Mouse (Mus musculus) intestine, postnatal 0 days (tissue): ENCODE results near the gene Acsm1. TPM values are rescaled to one million over a fixed set of nuclear protein-coding genes. Genes with fewer than 3 reads are reported as not detected.
"Not testable (repeated sequence)": the region's sequence is repeated elsewhere in the genome, so short reads cannot be mapped to it uniquely, and the experiment has no call there.

Source experiments
- ATAC-seq: fragments of 200-750 bp; cut with Nextera tagmentation; 2 replicates; pipeline ENCODE4 v1.8.0; 2017; ENCODE audit warnings: mild to moderate bottlenecking, moderate TSS enrichment, moderate library complexity
- H3K27ac ChIP-seq: fragments of 300-500 bp; sonication (generic); 2 replicates; pipeline ENCODE4 v1.5.1; 2014; ENCODE audit warnings: mild to moderate bottlenecking, low read depth, low read length, moderate library complexity
- H3K27me3 ChIP-seq: fragments of 300-500 bp; sonication (generic); replicated peaks from 2 replicates; pipeline ENCODE4 v1.6.1; 2014; ENCODE audit warnings: low read length, mixed read lengths; ENCODE audit not compliant: control insufficient read depth, insufficient read depth
- H3K36me3 ChIP-seq: fragments of 300-500 bp; sonication (generic); 2 replicates; pipeline ENCODE4 v1.6.1; 2014; ENCODE audit warnings: mild to moderate bottlenecking, moderate library complexity; ENCODE audit not compliant: control insufficient read depth, insufficient read depth
- H3K4me1 ChIP-seq: fragments of 300-500 bp; sonication (generic); replicated peaks from 2 replicates; pipeline ENCODE4 v1.6.1; 2014; ENCODE audit warnings: antibody characterized with exemption, low read length, mixed read lengths; ENCODE audit not compliant: control insufficient read depth, insufficient read depth
- H3K4me2 ChIP-seq: fragments of 300-500 bp; sonication (generic); replicated peaks from 2 replicates; pipeline ENCODE4 v1.6.1; 2014; ENCODE audit warnings: low read depth, mild to moderate bottlenecking, moderate library complexity
- H3K4me3 ChIP-seq: fragments of 300-500 bp; sonication (generic); 2 replicates; pipeline ENCODE4 v1.5.1; 2014; ENCODE audit warnings: low read depth, low read length
- H3K9ac ChIP-seq: fragments of 300-500 bp; sonication (generic); 2 replicates; pipeline ENCODE4 v1.6.1; 2014; ENCODE audit warnings: mild to moderate bottlenecking, low read depth, low read length
- H3K9me3 ChIP-seq: fragments of 300-500 bp; sonication (generic); 2 replicates; pipeline ENCODE4 v1.6.1; 2016; ENCODE audit warnings: mixed run types; ENCODE audit not compliant: control insufficient read depth
- CTCF ChIP-seq: sonication (generic); IDR thresholded peaks from 2 replicates; pipeline ENCODE4 v1.5.1; 2016; ENCODE audit warnings: low read depth, mild to moderate bottlenecking, control low read depth, antibody characterized with exemption, moderate library complexity
- WGBS: fragments of 180-500 bp; shearing (Covaris S2); extraction: QIAGEN DNeasy Blood & Tissue Kit; methylation state at CpG from one replicate; pipeline ENCODE4 v1.1.7; 2014; 5-methylcytosine and 5-hydroxymethylcytosine counted together
- polyA plus RNA-seq: library from polyadenylated mRNA; unstranded; fragments of >200 nt; fragmentation: Nextera tagmentation; extraction: Ambion mirVana; gene quantifications from 2 replicates; pipeline ENCODE4 v1.2.1, GENCODE M21; 2015

Gene Acsm1
- polyA plus RNA-seq, result not detected in 2 replicates

GRCm38 (mm10) chr7:119606664-119607076, at the start of gene Acsm1:
Acsm1 (plus strand) TSS chr7:119607026.
- 72% methylated on average over 5 of the region's 5 CpGs for WGBS
- no peaks in the 10 kb centered on the region for H3K9me3 ChIP-seq
- H3K4me2 ChIP-seq, result no peak within 1 kb of the TSS

GRCm38 (mm10) chr7:119559789-119560451, 46.9 kb upstream of the Acsm1 start:
- WGBS, result 73% methylated on average over 3 of the region's 3 CpGs
- no peak overlapping the region for H3K27ac ChIP-seq
- no peak overlapping the region for H3K4me3 ChIP-seq
- H3K4me2 ChIP-seq, result no peak overlapping the region
- H3K9me3 ChIP-seq, result no peaks in the 10 kb centered on the region
- no peaks in the 10 kb centered on the region for H3K27me3 ChIP-seq
- H3K4me1 ChIP-seq, result no peaks in the 10 kb centered on the region
- no peak for ATAC-seq
- H3K9ac ChIP-seq, result no peak overlapping the region
- no peak for TF ChIP-seq CTCF
- H3K36me3 ChIP-seq, result no peaks in the 10 kb centered on the region

More at GRCm38 (mm10) chr7:119606664-119607076, at the start of gene Acsm1:
- Histone ChIP-seq H3K27ac (no peak within 1 kb of the TSS), H3K36me3 (no peaks in the 10 kb centered on the region), H3K9ac (no peak within 1 kb of the TSS), H3K27me3 (no peaks in the 10 kb centered on the region), H3K4me1 (no peaks in the 10 kb centered on the region), H3K4me3 (no peak within 1 kb of the TSS)
- ATAC-seq, result no peak
- no peak for TF ChIP-seq CTCF

GRCm38 (mm10) chr7:119560452-119560835, 46.4 kb upstream of the Acsm1 start:
- Histone ChIP-seq H3K4me1 (no peaks in the 10 kb centered on the region), H3K4me2 (no peak overlapping the region)
- 83% methylated on average over 3 of the region's 3 CpGs for WGBS

GRCm38 (mm10) chr7:119561441-119561840, 45.4 kb upstream of the Acsm1 start:
- TF ChIP-seq CTCF, result no peak
- H3K36me3 ChIP-seq, result no peaks in the 10 kb centered on the region
- H3K4me1 ChIP-seq, result no peaks in the 10 kb centered on the region
- 41% methylated on average over 4 of the region's 4 CpGs for WGBS
- H3K9ac ChIP-seq, result no peak overlapping the region
- no peak overlapping the region for H3K4me3 ChIP-seq
- H3K27ac ChIP-seq, result no peak overlapping the region
- no peak overlapping the region for H3K4me2 ChIP-seq
- no peaks in the 10 kb centered on the region for H3K27me3 ChIP-seq
- no peak for ATAC-seq
- no peaks in the 10 kb centered on the region for H3K9me3 ChIP-seq

More at GRCm38 (mm10) chr7:119560452-119560835, 46.4 kb upstream of the Acsm1 start:
- ATAC-seq, result no peak
- no peak overlapping the region for H3K9ac ChIP-seq
- H3K36me3 ChIP-seq, result no peaks in the 10 kb centered on the region
- no peak overlapping the region for H3K4me3 ChIP-seq
- no peak overlapping the region for H3K27ac ChIP-seq
- TF ChIP-seq CTCF, result no peak
- no peaks in the 10 kb centered on the region for H3K27me3 ChIP-seq
- no peaks in the 10 kb centered on the region for H3K9me3 ChIP-seq

GRCm38 (mm10) chr7:119562476-119562875, 44.4 kb upstream of the Acsm1 start:
- not testable (repeated sequence) for ATAC-seq, H3K4me3 ChIP-seq, H3K36me3 ChIP-seq, H3K27me3 ChIP-seq, H3K9me3 ChIP-seq, H3K9ac ChIP-seq, H3K27ac ChIP-seq, H3K4me1 ChIP-seq, H3K4me2 ChIP-seq
- 81% methylated on average over 2 of the region's 2 CpGs for WGBS

GRCm38 (mm10) chr7:119594530-119595107, 12.2 kb upstream of the Acsm1 start:
- Histone ChIP-seq H3K27me3 (no peaks in the 10 kb centered on the region), H3K4me1 (no peaks in the 10 kb centered on the region), H3K9ac (no peak overlapping the region), H3K27ac (no peak overlapping the region), H3K9me3 (no peaks in the 10 kb centered on the region), H3K36me3 (no peaks in the 10 kb centered on the region), H3K4me2 (no peak overlapping the region), H3K4me3 (no peak overlapping the region)
- WGBS, result 44% methylated on average over 3 of the region's 3 CpGs
- no peak for ATAC-seq
- no peak for TF ChIP-seq CTCF
